Comparison of ENCODE assay signal across 8 mouse cellular contexts in genomic region chr17:69396147-69397033, GRCm38 (mm10). TPM values are rescaled to one million over a fixed set of nuclear protein-coding genes. Genes with fewer than 3 reads are reported as not detected.
DNase-seq lines count a peak whose midpoint lies in the region; ATAC-seq and TF ChIP-seq lines count a peak whose summit lies in the region.

No protein-coding gene starts in this region.

- 28% methylated on average over 14 of the region's 16 CpGs for WGBS in forebrain, embryonic 13.5 days
- 41% methylated on average over 13 of the region's 16 CpGs for WGBS in intestine, embryonic 16.5 days

- DNase-seq in CD4-positive helper T cell, adult 2 months (ENCODE audit: low read depth, low spot score): peak; percentile 59
- peak; percentile 73 for DNase-seq in lung, postnatal 10 days
- peak; percentile 31 for DNase-seq in thymus, postnatal 0 days (ENCODE audit: low spot score)
- no peak for DNase-seq in cerebellum, adult 18-20 months
- no peak for DNase-seq in right cerebral cortex, postnatal 36 days (ENCODE audit: low spot score in 2 of 2)

- no peak overlapping the region for H3K4me3 ChIP-seq in E14TG2a.4 (replicated peaks; ENCODE audit: low read length)
- H3K4me3 ChIP-seq in forebrain, embryonic 13.5 days: no peak overlapping the region
- H3K4me3 ChIP-seq in intestine, embryonic 16.5 days (ENCODE audit: low read length): no peak overlapping the region

- no peaks in the 10 kb centered on the region for H3K36me3 ChIP-seq in E14TG2a.4 (ENCODE audit: insufficient read depth, low read length)
- H3K36me3 ChIP-seq in forebrain, embryonic 13.5 days (ENCODE audit: poor library complexity, severe bottlenecking): peaks cover 5% of the 10 kb centered on the region; the same call in 1 of the 2 replicates
- no peaks in the 10 kb centered on the region for H3K36me3 ChIP-seq in intestine, embryonic 16.5 days (ENCODE audit: control insufficient read depth, insufficient read depth, low read length)

- H3K4me2 ChIP-seq in forebrain, embryonic 13.5 days: 0 out of 2 replicates have a peak overlapping the region, but pooled peaks have one; percentile 18
- H3K4me2 ChIP-seq in intestine, embryonic 16.5 days (ENCODE audit: low read depth, low read length): peak overlapping the region; percentile 27; the same call in 1 of the 2 replicates

- H3K9ac ChIP-seq in forebrain, embryonic 13.5 days: no peak overlapping the region
- no peak overlapping the region for H3K9ac ChIP-seq in intestine, embryonic 16.5 days (ENCODE audit: low read depth, low read length)

- H3K27me3 ChIP-seq in E14TG2a.4 (ENCODE audit: insufficient read depth, low read length): peaks cover 45% of the 10 kb centered on the region
- H3K27me3 ChIP-seq in forebrain, embryonic 13.5 days: no peaks in the 10 kb centered on the region
- H3K27me3 ChIP-seq in intestine, embryonic 16.5 days (replicated peaks; ENCODE audit: control insufficient read depth, insufficient read depth, low read length): no peaks in the 10 kb centered on the region

- TF ChIP-seq CTCF in E14TG2a.4 (conservative IDR thresholded peaks at IDR 0.05; ENCODE audit: low read length): 0 out of 2 replicates have a peak, but pooled peaks have one; percentile 4

- no peaks in the 10 kb centered on the region for H3K9me3 ChIP-seq in E14TG2a.4 (ENCODE audit: low read length)
- no peaks in the 10 kb centered on the region for H3K9me3 ChIP-seq in forebrain, embryonic 13.5 days (replicated peaks)
- no peaks in the 10 kb centered on the region for H3K9me3 ChIP-seq in intestine, embryonic 16.5 days (ENCODE audit: control insufficient read depth, low read length)

- H3K4me1 ChIP-seq in E14TG2a.4 (replicated peaks; ENCODE audit: low read depth, low read length): peaks cover 15% of the 10 kb centered on the region
- no peaks in the 10 kb centered on the region for H3K4me1 ChIP-seq in forebrain, embryonic 13.5 days
- no peaks in the 10 kb centered on the region for H3K4me1 ChIP-seq in intestine, embryonic 16.5 days (ENCODE audit: control insufficient read depth, insufficient read depth, low read length)

- no peak overlapping the region for H3K27ac ChIP-seq in forebrain, embryonic 13.5 days
- no peak overlapping the region for H3K27ac ChIP-seq in intestine, embryonic 16.5 days (ENCODE audit: low read length)

- ATAC-seq in forebrain, embryonic 13.5 days: no peak
- no peak for ATAC-seq in intestine, embryonic 16.5 days

RNA-seq across cellular contexts. Expression of gene Zbtb14, which starts 13.5 kb away (rescaled TPM):
- 36.2 and 39.3 TPM in 2 replicates for polyA plus RNA-seq in forebrain, embryonic 13.5 days (2015; fragmentation: Nextera tagmentation; extraction: Ambion mirVana)
- polyA plus RNA-seq in intestine, embryonic 16.5 days (2015; fragmentation: Nextera tagmentation; extraction: Ambion mirVana): 11.9 and 12.0 TPM in 2 replicates
- polyA plus RNA-seq in thymus, postnatal 0 days (2015; fragmentation: Nextera tagmentation; extraction: Ambion mirVana): 21.0 and 21.5 TPM in 2 replicates

RNA-seq across cellular contexts. Expression of gene Akain1, which starts 42.7 kb away (rescaled TPM):
- 0.13 and 0.15 TPM in 2 replicates for polyA plus RNA-seq in forebrain, embryonic 13.5 days (2015; fragmentation: Nextera tagmentation; extraction: Ambion mirVana)
- polyA plus RNA-seq in intestine, embryonic 16.5 days (2015; fragmentation: Nextera tagmentation; extraction: Ambion mirVana): not detected in 2 replicates
- not detected in 2 replicates for polyA plus RNA-seq in thymus, postnatal 0 days (2015; fragmentation: Nextera tagmentation; extraction: Ambion mirVana)

Comparison
In these comparisons a context has a peak if more than half of its experiments do, and no peak if none do; other contexts are left out.
1. DNase-seq: peak in CD4-positive helper T cell, adult 2 months (single experiment), lung, postnatal 10 days (single experiment) and thymus, postnatal 0 days (single experiment); none in cerebellum, adult 18-20 months (0 of 2) and right cerebral cortex, postnatal 36 days (0 of 2).